Mouse (Mus musculus) G1E (cell line): Measurements from ENCODE around the gene Rhbdd1. TPM values are rescaled to one million over a fixed set of nuclear protein-coding genes. Genes with fewer than 3 reads are reported as not detected.

Source experiments
- ATAC-seq: 2 replicates; pipeline ENCODE4 v1.8.0; 2016; ENCODE audit warnings: mild to moderate bottlenecking; ENCODE audit not compliant: insufficient number of reproducible peaks, poor library complexity, low FRiP score, severe bottlenecking; ENCODE audit errors: extremely low read depth
- DNase-seq: peaks from one replicate; pipeline ENCODE4 v3.0.0; 2012; ENCODE audit warnings: low spot score
- H3K27me3 ChIP-seq: 2 replicates; pipeline ENCODE4 v1.6.1; 2012; ENCODE audit warnings: mild to moderate bottlenecking, low read length, inconsistent platforms; ENCODE audit not compliant: insufficient read depth
- H3K36me3 ChIP-seq: replicated peaks from 2 replicates; pipeline ENCODE3; 2012; ENCODE audit warnings: mild to moderate bottlenecking, inconsistent platforms
- H3K4me1 ChIP-seq: 2 replicates; pipeline ENCODE4 v1.6.1; 2012; ENCODE audit warnings: low read depth, low read length, inconsistent platforms, mixed read lengths; ENCODE audit not compliant: insufficient read depth
- H3K4me3 ChIP-seq: 2 replicates; pipeline ENCODE4 v1.5.1; 2012; ENCODE audit warnings: low read depth, mild to moderate bottlenecking, inconsistent platforms, low read length, moderate library complexity, mixed read lengths
- H3K9me3 ChIP-seq: replicated peaks from 2 replicates; pipeline ENCODE4 v1.6.1; 2012; ENCODE audit warnings: inconsistent platforms
- CTCF ChIP-seq: IDR thresholded peaks from 2 replicates; pipeline ENCODE4 v1.5.1; 2012; ENCODE audit warnings: low read depth, low read length, inconsistent platforms, mixed read lengths
- GATA1 ChIP-seq: IDR thresholded peaks from 2 replicates; pipeline ENCODE4 v1.6.1; 2012; ENCODE audit warnings: borderline replicate concordance, low read length, inconsistent platforms, mixed read lengths
- GATA2 ChIP-seq: IDR thresholded peaks from 2 replicates; pipeline ENCODE4 v1.6.1; 2012; ENCODE audit warnings: low read depth, low read length, inconsistent platforms, borderline replicate concordance
- POLR2AphosphoS5 ChIP-seq: IDR thresholded peaks from 2 replicates; pipeline ENCODE4 v1.6.1; 2012; ENCODE audit warnings: low read depth, low read length, inconsistent platforms; ENCODE audit not compliant: insufficient replicate concordance
- TAL1 ChIP-seq: conservative IDR thresholded peaks from 2 replicates; pipeline ENCODE4 v1.6.1; 2012; ENCODE audit warnings: low read depth, low read length, inconsistent platforms, mixed read lengths
- polyA plus RNA-seq: library from polyadenylated mRNA; stranded (reverse); fragments of >175 nt; gene quantifications from 2 replicates; pipeline ENCODE4 v1.2.3, GENCODE M21; 2012
- total RNA-seq, 2 experiments: library from RNA; stranded (forward) in 1 of 2; stranded (reverse) in 1 of 2; fragments of 200-1000 nt in 1 of 2; fragments of >200 nt in 1 of 2; fragmentation: Nextera tagmentation in 1 of 2; gene quantifications; 2 replicates each; pipeline ENCODE4 v1.2.3; 2014 to 2017

Gene Rhbdd1
- 60.2 and 68.2 TPM in 2 replicates for total RNA-seq (2014; fragmentation: Nextera tagmentation)
- 40.5 and 41.8 TPM in 2 replicates for total RNA-seq (2017)
- 2.5 and 2.8 TPM in 2 replicates for polyA plus RNA-seq

- ATAC-seq (peak; percentile 95), DNase-seq (peak; percentile 96)
These were observed at the start of gene Rhbdd1 for GRCm38 (mm10) chr1:82316111-82316745. TSS of gene Rhbdd1 (plus strand) at chr1:82316452.

DNA sequence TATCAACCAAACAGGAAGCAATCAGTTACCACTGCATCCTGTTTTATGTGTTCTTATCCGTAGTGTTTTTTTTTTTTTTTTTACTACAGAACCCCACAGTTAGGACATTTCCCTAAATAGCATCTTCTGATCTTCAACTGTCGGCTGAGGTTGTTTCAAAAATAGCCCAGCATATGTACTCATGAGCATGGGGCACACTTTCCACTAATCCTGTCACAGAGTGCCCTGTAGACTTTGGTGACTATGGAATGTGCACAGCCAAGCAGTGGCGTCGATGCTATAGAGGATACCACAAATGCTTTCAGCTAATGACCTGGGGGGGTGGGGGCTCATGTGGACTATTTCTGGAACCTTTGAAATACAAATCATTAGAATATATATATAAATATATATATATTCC lies 48.7 kb upstream of the Rhbdd1 start:
- ATAC-seq = no peak
- H3K36me3 ChIP-seq = no peaks in the 10 kb centered on the region
- no peak overlapping the region for H3K4me3 ChIP-seq
- TF ChIP-seq CTCF = no peak
- no peak for TF ChIP-seq POLR2AphosphoS5
- no peak for DNase-seq
- no peaks in the 10 kb centered on the region for H3K9me3 ChIP-seq
- H3K4me1 ChIP-seq = no peaks in the 10 kb centered on the region
- no peaks in the 10 kb centered on the region; the same call in 1 of the 2 replicates for H3K27me3 ChIP-seq

More at GRCm38 (mm10) chr1:82316111-82316745, at the start of gene Rhbdd1:
- TF ChIP-seq TAL1 = no peak
- no peak for TF ChIP-seq GATA1
- TF ChIP-seq CTCF = no peak
- no peak for TF ChIP-seq GATA2
- TF ChIP-seq POLR2AphosphoS5 = peak; percentile 71; the same call in 1 of the 2 replicates
- H3K27me3 ChIP-seq = peaks cover 5% of the 10 kb centered on the region
- H3K4me1 ChIP-seq = peaks cover 31% of the 10 kb centered on the region
- H3K9me3 ChIP-seq = no peaks in the 10 kb centered on the region
- H3K36me3 ChIP-seq = peaks cover 20% of the 10 kb centered on the region
- peak within 1 kb of the TSS; percentile 79 for H3K4me3 ChIP-seq

- ATAC-seq (no peak), DNase-seq (no peak)
- Histone ChIP-seq H3K4me1 (no peaks in the 10 kb centered on the region), H3K4me3 (no peak overlapping the region), H3K27me3 (no peaks in the 10 kb centered on the region; the same call in 1 of the 2 replicates), H3K9me3 (no peaks in the 10 kb centered on the region), H3K36me3 (no peaks in the 10 kb centered on the region)
- TF ChIP-seq TAL1 (no peak), GATA2 (no peak), GATA1 (no peak), CTCF (no peak), POLR2AphosphoS5 (no peak)
These were observed 44.0 kb upstream of the Rhbdd1 start for GRCm38 (mm10) chr1:82272231-82272630.

- Histone ChIP-seq H3K27me3 (no peaks in the 10 kb centered on the region; the same call in 1 of the 2 replicates), H3K36me3 (no peaks in the 10 kb centered on the region), H3K4me3 (no peak overlapping the region), H3K4me1 (no peaks in the 10 kb centered on the region), H3K9me3 (no peaks in the 10 kb centered on the region)
- ATAC-seq = no peak
- TF ChIP-seq GATA2 = no peak
- no peak for TF ChIP-seq POLR2AphosphoS5
- TF ChIP-seq GATA1 = no peak
- TF ChIP-seq CTCF = no peak
- no peak for TF ChIP-seq TAL1
- no peak for DNase-seq
These were observed 42.7 kb upstream of the Rhbdd1 start for GRCm38 (mm10) chr1:82273529-82273928.

GRCm38 (mm10) chr1:82274361-82274760 lies 41.9 kb upstream of the Rhbdd1 start:
- no peaks in the 10 kb centered on the region for H3K9me3 ChIP-seq
- DNase-seq (no peak), ATAC-seq (no peak)
- TF ChIP-seq POLR2AphosphoS5 (no peak), TAL1 (no peak), GATA1 (no peak), GATA2 (no peak), CTCF (no peak)
- no peak overlapping the region for H3K4me3 ChIP-seq
- H3K27me3 ChIP-seq = no peaks in the 10 kb centered on the region; the same call in 1 of the 2 replicates
- no peaks in the 10 kb centered on the region for H3K36me3 ChIP-seq
- no peaks in the 10 kb centered on the region for H3K4me1 ChIP-seq

GRCm38 (mm10) chr1:82279768-82280167 lies 36.5 kb upstream of the Rhbdd1 start:
- Histone ChIP-seq H3K27me3 (no peaks in the 10 kb centered on the region), H3K4me1 (peaks cover 4% of the 10 kb centered on the region), H3K36me3 (no peaks in the 10 kb centered on the region), H3K4me3 (no peak overlapping the region), H3K9me3 (no peaks in the 10 kb centered on the region)
- ATAC-seq (no peak), DNase-seq (no peak)
- no peak for TF ChIP-seq POLR2AphosphoS5
- no peak for TF ChIP-seq TAL1
- no peak for TF ChIP-seq GATA1

- Histone ChIP-seq H3K36me3 (no peaks in the 10 kb centered on the region), H3K4me1 (peaks cover 4% of the 10 kb centered on the region), H3K4me3 (no peak overlapping the region), H3K27me3 (no peaks in the 10 kb centered on the region), H3K9me3 (no peaks in the 10 kb centered on the region)
- DNase-seq (no peak), ATAC-seq (no peak)
- no peak for TF ChIP-seq POLR2AphosphoS5
- no peak for TF ChIP-seq TAL1
- no peak for TF ChIP-seq GATA2
- TF ChIP-seq CTCF = no peak
- TF ChIP-seq GATA1 = no peak
These were observed 34.4 kb upstream of the Rhbdd1 start for GRCm38 (mm10) chr1:82281823-82282222.
